Mouse (Mus musculus) Muller cell, postnatal 12 days (primary cell): ENCODE results near the gene Tspan10.

Experiments
- DNase-seq: peaks from one replicate; pipeline ENCODE4 v3.0.0-alpha.2; 2015; ENCODE audit errors: inconsistent ontology term

The Tspan10 gene

DNA sequence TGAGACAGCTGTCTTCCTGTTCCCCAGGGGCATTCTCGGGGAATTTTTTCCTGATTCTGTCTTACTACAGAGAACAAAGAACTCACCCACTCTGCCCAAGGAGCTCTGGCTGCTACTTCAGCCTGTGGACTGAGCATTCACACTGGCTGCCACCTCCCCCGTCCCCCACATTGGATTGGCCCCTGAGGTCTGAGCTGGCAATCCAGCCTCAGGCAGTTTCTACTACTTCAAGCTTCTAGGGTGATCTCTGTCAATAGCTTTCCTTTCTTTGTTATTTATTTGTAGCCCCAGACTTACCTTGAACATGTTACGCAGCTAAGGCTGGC lies 50.4 kb downstream of the Tspan10 start:
- DNase-seq, result no peak

DNA sequence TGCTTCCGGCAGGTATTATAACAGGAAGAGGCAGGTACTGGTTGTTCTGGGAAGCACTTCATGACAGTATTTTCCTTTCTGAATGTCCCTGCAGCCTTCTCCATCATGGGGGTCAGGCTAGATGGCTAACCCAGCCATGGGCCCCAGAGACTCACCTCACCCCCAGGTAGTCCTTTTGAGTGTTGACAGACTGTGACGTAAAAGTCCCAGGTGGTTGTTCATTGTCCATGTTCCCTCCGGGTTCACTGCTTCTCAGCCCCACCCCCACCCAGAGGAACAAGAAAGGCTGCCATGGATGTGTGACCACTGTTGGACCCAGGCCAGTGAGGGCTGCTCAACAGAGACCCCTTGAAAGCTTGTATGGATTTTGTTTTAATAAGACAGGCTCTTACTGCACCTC lies 50.9 kb downstream of the Tspan10 start:
- DNase-seq, result no peak

DNA sequence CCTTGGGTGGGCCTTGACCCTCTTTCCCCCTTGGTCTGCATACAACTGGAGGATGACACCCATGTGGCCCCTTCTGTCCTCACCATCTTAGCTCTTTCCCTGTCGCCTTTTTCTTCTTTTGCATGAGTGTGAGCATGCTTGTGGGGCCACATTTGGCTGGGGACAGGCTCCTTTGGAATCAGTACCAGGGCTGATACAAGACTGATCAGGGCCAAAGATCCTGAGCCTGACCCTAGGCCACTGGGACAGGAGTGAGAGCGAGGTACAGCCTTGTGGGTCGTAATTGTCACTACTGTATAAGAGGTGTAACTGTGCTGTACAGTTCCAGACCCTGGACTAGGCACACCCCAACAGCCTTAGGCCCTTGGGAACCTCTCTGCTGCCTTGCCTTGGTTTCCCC lies 51.5 kb downstream of the Tspan10 start:
- DNase-seq, result no peak
